Mouse (Mus musculus): Measurements from ENCODE around the gene Soga1. TPM values are rescaled to one million over a fixed set of nuclear protein-coding genes. Genes with fewer than 3 reads are reported as not detected.

Gene Soga1
- total RNA-seq, 2 experiments from 2014 or later: 2.7 to 3.9 TPM

DNA sequence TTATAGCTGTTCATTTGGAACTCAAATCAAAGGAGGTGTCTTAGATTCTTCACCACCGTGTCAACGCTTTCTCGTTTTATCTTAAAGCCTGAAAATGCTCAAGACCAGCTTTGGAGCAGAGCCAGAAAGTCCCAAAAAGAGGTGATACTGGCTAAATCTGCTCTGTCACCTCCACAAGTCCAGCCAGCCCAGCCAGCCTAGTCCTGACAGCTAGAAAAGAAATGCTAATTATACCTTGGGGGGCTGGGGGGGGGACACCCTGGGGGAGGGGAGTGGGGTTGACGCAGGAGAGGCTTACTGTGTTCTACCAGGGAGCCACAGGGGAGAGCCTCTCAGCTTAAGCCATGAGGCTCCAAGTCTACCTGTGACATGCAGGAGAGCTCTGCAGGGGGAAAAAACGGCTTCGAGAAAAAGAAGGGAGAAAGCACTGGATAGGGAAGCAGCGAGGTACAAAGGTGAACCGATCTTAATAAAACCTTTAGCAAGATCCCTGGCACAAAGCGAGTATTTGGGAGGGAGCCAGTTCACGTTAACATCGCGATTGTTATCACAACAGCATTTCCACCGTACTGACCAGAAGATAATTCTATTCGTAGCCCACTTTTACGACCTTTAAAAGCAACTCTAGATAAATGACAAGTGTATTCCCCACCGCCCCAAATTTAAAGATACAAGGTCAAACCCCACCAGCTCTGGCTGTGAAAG, 88.2 kb downstream of the Soga1 start:
- no peak for DNase-seq (ENCODE audit: low spot score)

- no peak for DNase-seq (ENCODE audit: low spot score)
Measured at GRCm38 (mm10) chr2:156987316-156987715, 91.7 kb downstream of the Soga1 start.

GRCm38 (mm10) chr2:156982864-156983263, 96.2 kb downstream of the Soga1 start:
- DNase-seq (ENCODE audit: low spot score): peak; percentile 34

DNA sequence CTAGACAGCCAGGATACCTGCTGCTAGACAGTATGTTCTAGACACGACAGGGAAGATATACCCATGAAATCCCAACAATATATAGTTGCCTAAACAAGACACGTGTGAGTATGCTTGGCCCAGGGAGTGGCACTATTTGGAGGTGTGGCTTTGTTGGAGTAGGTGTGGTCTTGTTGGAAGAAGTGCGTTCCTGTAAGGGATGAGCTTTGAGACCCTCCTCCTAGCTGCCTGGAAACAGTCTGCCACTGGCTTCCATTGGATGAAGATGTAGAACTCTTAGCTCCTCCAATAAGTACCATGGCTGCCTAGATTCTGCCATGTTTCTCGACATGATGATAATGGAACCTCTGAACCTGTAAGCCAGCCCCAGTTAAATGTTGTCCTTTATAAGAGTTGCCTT, 97.8 kb downstream of the Soga1 start:
- DNase-seq (ENCODE audit: low spot score): no peak

DNA sequence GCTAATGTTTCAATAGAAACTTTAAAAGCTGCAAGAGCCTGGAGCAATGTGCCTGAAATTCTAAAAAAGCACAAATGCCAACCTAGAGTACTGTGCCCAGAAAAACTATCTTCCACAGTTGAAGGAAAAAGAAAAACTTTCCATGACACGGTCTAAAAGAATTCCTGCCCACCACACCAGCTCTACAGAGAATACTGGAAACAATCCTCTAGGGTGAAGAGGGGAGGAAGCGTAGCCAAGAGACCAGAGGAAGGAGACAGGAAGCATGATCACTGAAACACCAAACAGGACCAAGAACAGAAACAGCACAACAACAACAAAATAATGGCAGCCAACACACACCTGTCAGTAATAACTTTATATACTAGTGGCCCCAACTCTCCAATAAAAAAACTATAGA, 99.0 kb downstream of the Soga1 start:
- DNase-seq (ENCODE audit: low spot score): no peak

DNA sequence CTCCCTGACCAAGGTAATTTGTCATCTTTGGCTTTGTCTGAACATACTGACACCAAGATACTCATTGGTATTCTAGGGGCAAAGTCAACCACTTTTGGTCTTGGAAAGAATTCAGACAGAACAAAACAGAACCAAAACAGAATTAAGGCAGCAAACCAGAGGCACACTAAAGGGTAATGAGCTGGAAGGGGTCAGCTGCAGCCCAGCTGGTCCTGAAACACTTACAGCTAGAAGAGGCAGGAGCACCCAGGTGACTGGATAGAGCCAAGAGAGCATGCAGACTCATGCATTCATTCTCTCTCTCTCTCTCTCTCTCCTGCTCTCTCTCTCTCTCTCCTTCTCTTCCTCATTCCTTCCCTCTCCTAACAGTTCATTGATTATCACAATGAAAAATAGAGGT, 102.3 kb downstream of the Soga1 start:
- no peak for DNase-seq (ENCODE audit: low spot score)

GRCm38 (mm10) chr2:156974967-156975366, 104.1 kb downstream of the Soga1 start:
- no peak for DNase-seq (ENCODE audit: low spot score)

DNA sequence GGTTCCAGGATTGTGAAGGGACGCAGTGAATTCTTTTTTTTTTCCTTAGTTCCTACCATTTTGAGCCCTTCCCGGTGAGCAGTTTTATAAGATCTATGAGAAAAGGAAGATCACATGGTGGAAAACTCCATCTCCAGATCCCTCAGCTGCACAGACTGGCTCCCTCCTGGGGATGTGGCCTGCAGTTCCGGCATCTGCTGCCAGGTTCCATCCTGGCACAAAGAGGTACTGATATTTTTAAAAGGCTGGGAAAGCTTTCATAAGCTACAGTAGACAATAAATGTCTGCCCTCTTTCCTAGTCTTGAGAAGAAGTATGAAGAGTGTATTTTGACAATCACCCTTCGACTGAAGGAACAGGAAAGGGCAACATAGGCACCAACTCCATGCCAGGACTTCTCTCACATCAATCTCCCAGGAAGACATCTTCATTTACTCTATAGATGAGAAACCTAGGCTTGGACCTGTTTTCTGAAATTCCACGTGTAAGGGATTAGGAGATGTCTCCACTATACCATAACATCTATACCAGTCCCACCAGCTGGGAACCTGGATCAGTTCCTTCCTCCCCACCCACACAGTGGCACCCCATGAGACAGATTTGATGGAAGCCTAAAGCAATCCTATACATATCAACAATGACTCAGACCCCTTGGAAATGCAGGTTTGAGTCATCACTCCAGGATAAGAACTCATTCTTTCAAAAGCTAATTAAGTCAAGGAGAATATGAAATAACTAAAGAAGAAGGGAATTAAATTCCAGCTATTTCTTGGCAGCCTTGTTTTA, 105.5 kb downstream of the Soga1 start:
- DNase-seq (ENCODE audit: low spot score): peak; percentile 19

- peak; percentile 22 for DNase-seq (ENCODE audit: low spot score)
Measured at GRCm38 (mm10) chr2:156970253-156970652, 108.8 kb downstream of the Soga1 start.

DNA sequence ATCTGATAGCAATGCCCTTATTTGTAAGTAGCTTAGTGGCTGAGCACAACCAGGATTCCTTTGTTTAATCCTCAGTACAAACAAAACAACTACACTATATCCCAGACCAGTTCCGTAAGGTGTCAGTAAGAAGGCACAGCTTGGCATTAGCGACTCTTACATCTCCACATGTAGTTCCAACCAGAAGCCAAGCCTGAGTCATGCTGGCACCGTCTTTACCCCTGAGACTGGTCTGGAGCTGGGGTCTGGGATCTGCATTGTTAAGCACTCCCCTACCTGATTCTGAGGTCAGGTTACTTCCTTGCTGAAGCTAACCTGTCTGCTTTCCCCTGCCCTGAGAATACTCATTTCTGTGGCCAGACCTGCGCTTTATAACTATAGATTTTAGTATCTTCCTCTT, 110.6 kb downstream of the Soga1 start:
- DNase-seq (ENCODE audit: low spot score): no peak

- no peak for DNase-seq (ENCODE audit: low spot score)
Measured at GRCm38 (mm10) chr2:156967388-156967787, 111.7 kb downstream of the Soga1 start.

Other genes with a start within 250 kb of the Soga1 start
- gene Tgif2, start 239.2 kb downstream of the Soga1 start, total RNA-seq (2021): under 1 TPM; 0.21 to 0.40 TPM
- gene 4930518I15Rik, start 221.3 kb downstream of the Soga1 start, total RNA-seq (2021): under 1 TPM; 0.50 to 0.55 TPM
- gene Rab5if, start 216.1 kb downstream of the Soga1 start, total RNA-seq (2021): 10 to 100 TPM; 79.4 to 87.3 TPM
- not detected for gene Sla2, start 192.1 kb downstream of the Soga1 start, total RNA-seq (2021)
- 10 to 100 TPM; 34.0 to 34.1 TPM for gene Ndrg3, start 87.2 kb downstream of the Soga1 start, total RNA-seq (2021)
- 1 to 10 TPM; 1.3 to 1.9 TPM for gene Dsn1, start 72.1 kb downstream of the Soga1 start, total RNA-seq (2021)
- not detected for gene Tldc2, start 7.8 kb upstream of the Soga1 start, total RNA-seq (2021)
- 10 to 100 TPM; 15.0 to 18.0 TPM for gene Samhd1, start 56.0 kb upstream of the Soga1 start, total RNA-seq (2021)
- 1 to 10 TPM; 2.1 to 2.8 TPM for gene Rbl1, start 125.3 kb upstream of the Soga1 start, total RNA-seq (2021)
- 10 to 100 TPM; 78.2 to 84.6 TPM for gene Rpn2, start 199.8 kb upstream of the Soga1 start, total RNA-seq (2021)
- 1 to 10 TPM; 1.4 TPM for gene Mroh8, start 200.3 kb upstream of the Soga1 start, total RNA-seq (2021)

Measured in gastrocnemius, adult 18-20 months (tissue).